Mouse (Mus musculus): ENCODE data around the gene Mier2. TPM values are rescaled to one million over a fixed set of nuclear protein-coding genes. Genes with fewer than 3 reads are reported as not detected.

Gene Mier2
- polyA plus RNA-seq, 1 experiment: 63.7 TPM

- Histone ChIP-seq H3K4me1 (ENCODE audit: control insufficient read depth, insufficient read depth, insufficient read length) (no peaks in the 10 kb centered on the region), H3K27me3 (ENCODE audit: control insufficient read depth, insufficient read depth, low read length) (no peaks in the 10 kb centered on the region), H3K4me3 (ENCODE audit: extremely low read depth, insufficient read depth, insufficient read length) (no peak overlapping the region), H3K27ac (ENCODE audit: insufficient read depth, low read length) (no peak overlapping the region), H3K36me3 (ENCODE audit: control insufficient read depth, insufficient read depth, low read length) (no peaks in the 10 kb centered on the region)
- no peak for DNase-seq (ENCODE audit: low read depth in 1 of 2, low spot score in 2 of 2)
- TF ChIP-seq CTCF (IDR thresholded peaks at IDR 0.05; ENCODE audit: extremely low read depth, insufficient read depth, insufficient read length, insufficient replicate concordance): no peak
- TF ChIP-seq POLR2A (IDR thresholded peaks at IDR 0.05; ENCODE audit: low read depth, low read length): no peak
- 69% methylated on average over 4 of the region's 4 CpGs for WGBS
These were observed 22.4 kb upstream of the Mier2 start for GRCm38 (mm10) chr10:79577376-79577775.

GRCm38 (mm10) chr10:79575754-79576153 is 20.8 kb upstream of the Mier2 start:
- no peak overlapping the region for H3K4me3 ChIP-seq (ENCODE audit: extremely low read depth, insufficient read depth, insufficient read length)
- H3K27ac ChIP-seq (ENCODE audit: insufficient read depth, low read length): no peak overlapping the region
- TF ChIP-seq CTCF (IDR thresholded peaks at IDR 0.05; ENCODE audit: extremely low read depth, insufficient read depth, insufficient read length, insufficient replicate concordance): no peak
- no peak for TF ChIP-seq POLR2A (IDR thresholded peaks at IDR 0.05; ENCODE audit: low read depth, low read length)
- no peak for DNase-seq (ENCODE audit: low read depth in 1 of 2, low spot score in 2 of 2)
- no peaks in the 10 kb centered on the region for H3K27me3 ChIP-seq (ENCODE audit: control insufficient read depth, insufficient read depth, low read length)
- H3K4me1 ChIP-seq (ENCODE audit: control insufficient read depth, insufficient read depth, insufficient read length): no peaks in the 10 kb centered on the region
- 88% methylated on average over 6 of the region's 6 CpGs for WGBS
- no peaks in the 10 kb centered on the region for H3K36me3 ChIP-seq (ENCODE audit: control insufficient read depth, insufficient read depth, low read length)

GRCm38 (mm10) chr10:79574796-79575195 is 19.8 kb upstream of the Mier2 start:
- TF ChIP-seq POLR2A (IDR thresholded peaks at IDR 0.05; ENCODE audit: low read depth, low read length) (no peak), CTCF (IDR thresholded peaks at IDR 0.05; ENCODE audit: extremely low read depth, insufficient read depth, insufficient read length, insufficient replicate concordance) (no peak)
- H3K4me1 ChIP-seq (ENCODE audit: control insufficient read depth, insufficient read depth, insufficient read length): no peaks in the 10 kb centered on the region
- no peaks in the 10 kb centered on the region for H3K36me3 ChIP-seq (ENCODE audit: control insufficient read depth, insufficient read depth, low read length)
- 92% methylated on average over 6 of the region's 6 CpGs for WGBS
- H3K27ac ChIP-seq (ENCODE audit: insufficient read depth, low read length): no peak overlapping the region
- no peak overlapping the region for H3K4me3 ChIP-seq (ENCODE audit: extremely low read depth, insufficient read depth, insufficient read length)
- no peak for DNase-seq (ENCODE audit: low read depth in 1 of 2, low spot score in 2 of 2)
- no peaks in the 10 kb centered on the region for H3K27me3 ChIP-seq (ENCODE audit: control insufficient read depth, insufficient read depth, low read length)

GRCm38 (mm10) chr10:79574350-79574749 is 19.4 kb upstream of the Mier2 start:
- H3K4me3 ChIP-seq (ENCODE audit: extremely low read depth, insufficient read depth, insufficient read length): no peak overlapping the region
- no peaks in the 10 kb centered on the region for H3K27me3 ChIP-seq (ENCODE audit: control insufficient read depth, insufficient read depth, low read length)
- 80% methylated on average over 8 of the region's 8 CpGs for WGBS
- H3K27ac ChIP-seq (ENCODE audit: insufficient read depth, low read length): no peak overlapping the region
- H3K4me1 ChIP-seq (ENCODE audit: control insufficient read depth, insufficient read depth, insufficient read length): no peaks in the 10 kb centered on the region
- no peak for DNase-seq (ENCODE audit: low read depth in 1 of 2, low spot score in 2 of 2)
- no peaks in the 10 kb centered on the region for H3K36me3 ChIP-seq (ENCODE audit: control insufficient read depth, insufficient read depth, low read length)
- TF ChIP-seq CTCF (IDR thresholded peaks at IDR 0.05; ENCODE audit: extremely low read depth, insufficient read depth, insufficient read length, insufficient replicate concordance): no peak
- no peak for TF ChIP-seq POLR2A (IDR thresholded peaks at IDR 0.05; ENCODE audit: low read depth, low read length)

- WGBS: 85% methylated on average over 6 of the region's 6 CpGs
- Histone ChIP-seq H3K36me3 (ENCODE audit: control insufficient read depth, insufficient read depth, low read length) (no peaks in the 10 kb centered on the region), H3K27ac (ENCODE audit: insufficient read depth, low read length) (no peak overlapping the region), H3K4me3 (ENCODE audit: extremely low read depth, insufficient read depth, insufficient read length) (no peak overlapping the region), H3K4me1 (ENCODE audit: control insufficient read depth, insufficient read depth, insufficient read length) (no peaks in the 10 kb centered on the region), H3K27me3 (ENCODE audit: control insufficient read depth, insufficient read depth, low read length) (no peaks in the 10 kb centered on the region)
- no peak for DNase-seq (ENCODE audit: low read depth in 1 of 2, low spot score in 2 of 2)
- TF ChIP-seq CTCF (IDR thresholded peaks at IDR 0.05; ENCODE audit: extremely low read depth, insufficient read depth, insufficient read length, insufficient replicate concordance) (no peak), POLR2A (IDR thresholded peaks at IDR 0.05; ENCODE audit: low read depth, low read length) (no peak)
These were observed 18.6 kb upstream of the Mier2 start for GRCm38 (mm10) chr10:79573611-79574010.

GRCm38 (mm10) chr10:79571314-79571713 is 16.3 kb upstream of the Mier2 start:
- Histone ChIP-seq H3K4me3 (ENCODE audit: extremely low read depth, insufficient read depth, insufficient read length) (no peak overlapping the region), H3K4me1 (ENCODE audit: control insufficient read depth, insufficient read depth, insufficient read length) (no peaks in the 10 kb centered on the region), H3K27me3 (ENCODE audit: control insufficient read depth, insufficient read depth, low read length) (no peaks in the 10 kb centered on the region), H3K27ac (ENCODE audit: insufficient read depth, low read length) (no peak overlapping the region), H3K36me3 (ENCODE audit: control insufficient read depth, insufficient read depth, low read length) (no peaks in the 10 kb centered on the region)
- no peak for TF ChIP-seq POLR2A (IDR thresholded peaks at IDR 0.05; ENCODE audit: low read depth, low read length)
- no peak for TF ChIP-seq CTCF (IDR thresholded peaks at IDR 0.05; ENCODE audit: extremely low read depth, insufficient read depth, insufficient read length, insufficient replicate concordance)
- WGBS: 87% methylated on average over 2 of the region's 2 CpGs
- no peak for DNase-seq (ENCODE audit: low read depth in 1 of 2, low spot score in 2 of 2)

GRCm38 (mm10) chr10:79569921-79570320 is 14.9 kb upstream of the Mier2 start:
- no peaks in the 10 kb centered on the region for H3K36me3 ChIP-seq (ENCODE audit: control insufficient read depth, insufficient read depth, low read length)
- no peaks in the 10 kb centered on the region for H3K27me3 ChIP-seq (ENCODE audit: control insufficient read depth, insufficient read depth, low read length)
- no peak for DNase-seq (ENCODE audit: low read depth in 1 of 2, low spot score in 2 of 2)
- WGBS: 91% methylated on average over 5 of the region's 5 CpGs
- no peak overlapping the region for H3K4me3 ChIP-seq (ENCODE audit: extremely low read depth, insufficient read depth, insufficient read length)
- H3K27ac ChIP-seq (ENCODE audit: insufficient read depth, low read length): no peak overlapping the region
- TF ChIP-seq CTCF (IDR thresholded peaks at IDR 0.05; ENCODE audit: extremely low read depth, insufficient read depth, insufficient read length, insufficient replicate concordance): no peak
- H3K4me1 ChIP-seq (ENCODE audit: control insufficient read depth, insufficient read depth, insufficient read length): no peaks in the 10 kb centered on the region
